Mouse (Mus musculus) olfactory bulb, adult 2 months (tissue): ENCODE measurements around the gene Pgf. TPM values are rescaled to one million over a fixed set of nuclear protein-coding genes. Genes with fewer than 3 reads are reported as not detected.

ENCODE experiments used
- H3K27ac ChIP-seq: fragments of 200-500 bp; 2 replicates; pipeline ENCODE4 v1.5.1; 2012; ENCODE audit warnings: low read depth, low read length; ENCODE audit not compliant: insufficient read depth
- H3K4me1 ChIP-seq: fragments of 200-500 bp; 2 replicates; pipeline ENCODE4 v1.6.1; 2012; ENCODE audit warnings: low read length; ENCODE audit not compliant: control insufficient read depth, insufficient read depth
- H3K4me3 ChIP-seq: fragments of 200-500 bp; 2 replicates; pipeline ENCODE4 v1.5.1; 2012; ENCODE audit warnings: mild to moderate bottlenecking, low read depth, low read length, moderate library complexity; ENCODE audit not compliant: insufficient read depth
- CTCF ChIP-seq: fragments of 200-500 bp; IDR thresholded peaks from 2 replicates; pipeline ENCODE4 v1.5.1; 2012; ENCODE audit warnings: low read depth, mild to moderate bottlenecking, low read length, moderate library complexity; ENCODE audit not compliant: insufficient read depth
- POLR2A ChIP-seq: fragments of 200-500 bp; IDR thresholded peaks from 2 replicates; pipeline ENCODE4 v1.6.1; 2012; ENCODE audit warnings: mild to moderate bottlenecking, low read depth, low read length, moderate library complexity; ENCODE audit not compliant: insufficient read depth
- WGBS: fragments of 180-500 bp; shearing (Covaris S2); methylation state at CpG from one replicate; pipeline ENCODE4 v1.1.7; 2018; 5-methylcytosine and 5-hydroxymethylcytosine counted together
- polyA plus RNA-seq: library from polyadenylated mRNA; stranded (reverse); fragments of >200 nt; gene quantifications from 2 replicates; pipeline ENCODE4 v1.2.4, GENCODE M21; 2012; ENCODE audit warnings: low replicate concordance; ENCODE audit not compliant: missing spikeins, insufficient read depth, insufficient read length

The Pgf gene
- polyA plus RNA-seq, 1 experiment: not detected

- 81% methylated on average over 5 of the region's 5 CpGs for WGBS
- TF ChIP-seq CTCF: no peak
- no peak for TF ChIP-seq POLR2A
- Histone ChIP-seq H3K4me3 (no peak overlapping the region), H3K27ac (no peak overlapping the region), H3K4me1 (peaks cover 9% of the 10 kb centered on the region)
These were observed 26.1 kb upstream of the Pgf start for GRCm38 (mm10) chr12:85203699-85204098.

GRCm38 (mm10) chr12:85202191-85202590 lies 24.6 kb upstream of the Pgf start:
- 83% methylated on average over 7 of the region's 7 CpGs for WGBS
- no peak overlapping the region for H3K27ac ChIP-seq
- TF ChIP-seq POLR2A: no peak
- no peak for TF ChIP-seq CTCF
- no peak overlapping the region for H3K4me3 ChIP-seq
- H3K4me1 ChIP-seq: peaks cover 9% of the 10 kb centered on the region

- TF ChIP-seq POLR2A: no peak
- no peak for TF ChIP-seq CTCF
- no peak overlapping the region for H3K4me3 ChIP-seq
- H3K27ac ChIP-seq: no peak overlapping the region
- peaks cover 9% of the 10 kb centered on the region for H3K4me1 ChIP-seq
- WGBS: 82% methylated on average over 2 of the region's 2 CpGs
These were observed 24.2 kb upstream of the Pgf start for GRCm38 (mm10) chr12:85201830-85202147.

- Histone ChIP-seq H3K4me1 (peaks cover 9% of the 10 kb centered on the region), H3K27ac (no peak overlapping the region)
These were observed 23.6 kb upstream of the Pgf start for GRCm38 (mm10) chr12:85200929-85201829.

GRCm38 (mm10) chr12:85199954-85200353 lies 22.4 kb upstream of the Pgf start:
- Histone ChIP-seq H3K27ac (no peak overlapping the region), H3K4me3 (no peak overlapping the region), H3K4me1 (peaks cover 9% of the 10 kb centered on the region)
- TF ChIP-seq CTCF (no peak), POLR2A (no peak)
- 82% methylated on average over 1 of the region's 1 CpGs for WGBS

More at GRCm38 (mm10) chr12:85200929-85201829, 23.6 kb upstream of the Pgf start:
- no peak overlapping the region for H3K4me3 ChIP-seq
- 33% methylated on average over 24 of the region's 24 CpGs for WGBS
- TF ChIP-seq CTCF (no peak), POLR2A (no peak)

GRCm38 (mm10) chr12:85197936-85198335 lies 20.3 kb upstream of the Pgf start:
- Histone ChIP-seq H3K4me1 (peaks cover 12% of the 10 kb centered on the region), H3K4me3 (no peak overlapping the region), H3K27ac (no peak overlapping the region)
- 66% methylated on average over 8 of the region's 8 CpGs for WGBS
- no peak for TF ChIP-seq POLR2A
- no peak for TF ChIP-seq CTCF

- 91% methylated on average over 7 of the region's 7 CpGs for WGBS
- H3K4me1 ChIP-seq: peaks cover 18% of the 10 kb centered on the region
- H3K27ac ChIP-seq: no peak overlapping the region
- TF ChIP-seq CTCF (no peak), POLR2A (no peak)
- H3K4me3 ChIP-seq: no peak overlapping the region
These were observed 19.8 kb upstream of the Pgf start for GRCm38 (mm10) chr12:85197371-85197770.

GRCm38 (mm10) chr12:85196191-85196590 lies 18.6 kb upstream of the Pgf start:
- no peak overlapping the region for H3K27ac ChIP-seq
- H3K4me3 ChIP-seq: no peak overlapping the region
- H3K4me1 ChIP-seq: peaks cover 14% of the 10 kb centered on the region
- TF ChIP-seq CTCF: no peak
- no peak for TF ChIP-seq POLR2A
- 96% methylated on average over 10 of the region's 10 CpGs for WGBS

- no peak for TF ChIP-seq POLR2A
- no peak for TF ChIP-seq CTCF
- Histone ChIP-seq H3K4me1 (peaks cover 11% of the 10 kb centered on the region), H3K27ac (no peak overlapping the region), H3K4me3 (no peak overlapping the region)
- WGBS: 68% methylated on average over 5 of the region's 5 CpGs
These were observed 17.5 kb upstream of the Pgf start for GRCm38 (mm10) chr12:85195086-85195485.

GRCm38 (mm10) chr12:85194623-85195018 lies 17.0 kb upstream of the Pgf start:
- no peak overlapping the region for H3K27ac ChIP-seq
- TF ChIP-seq CTCF (no peak), POLR2A (no peak)
- 40% methylated on average over 4 of the region's 4 CpGs for WGBS

More at GRCm38 (mm10) chr12:85194623-85195018, 17.0 kb upstream of the Pgf start:
- Histone ChIP-seq H3K4me3 (no peak overlapping the region), H3K4me1 (peaks cover 11% of the 10 kb centered on the region)
